Mouse (Mus musculus) T-cell, adult 2 months (primary cell): ENCODE results near the gene Il4.

ENCODE experiments used
- DNase-seq: peaks from one replicate; pipeline ENCODE4 v3.0.0; 2022; ENCODE audit warnings: low spot score

Il4 gene

GRCm38 (mm10) chr11:53624124-53624523, 5.7 kb upstream of the Il4 start:
- DNase-seq = no peak

DNA sequence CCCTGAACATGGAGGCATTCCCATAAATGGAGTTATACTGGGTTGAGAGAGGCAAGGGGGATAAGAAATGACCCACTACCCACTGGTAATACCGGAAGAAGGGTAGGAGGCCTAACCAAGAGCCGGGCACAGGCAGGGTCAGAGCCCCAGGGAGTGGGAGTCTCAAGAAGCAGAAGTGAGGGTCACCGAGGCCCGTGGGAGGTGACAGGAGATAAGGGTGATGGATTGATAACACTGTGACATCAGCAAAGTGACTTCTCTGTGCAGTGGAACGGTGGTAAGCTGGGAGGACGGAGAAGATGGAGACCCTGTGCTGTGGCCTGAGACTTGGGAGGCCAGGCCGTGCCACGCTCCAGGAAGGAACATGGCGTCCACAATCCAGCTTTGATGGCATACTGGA, 5.1 kb upstream of the Il4 start:
- DNase-seq = no peak

GRCm38 (mm10) chr11:53622440-53622806, 4.0 kb upstream of the Il4 start:
- no peak for DNase-seq

DNA sequence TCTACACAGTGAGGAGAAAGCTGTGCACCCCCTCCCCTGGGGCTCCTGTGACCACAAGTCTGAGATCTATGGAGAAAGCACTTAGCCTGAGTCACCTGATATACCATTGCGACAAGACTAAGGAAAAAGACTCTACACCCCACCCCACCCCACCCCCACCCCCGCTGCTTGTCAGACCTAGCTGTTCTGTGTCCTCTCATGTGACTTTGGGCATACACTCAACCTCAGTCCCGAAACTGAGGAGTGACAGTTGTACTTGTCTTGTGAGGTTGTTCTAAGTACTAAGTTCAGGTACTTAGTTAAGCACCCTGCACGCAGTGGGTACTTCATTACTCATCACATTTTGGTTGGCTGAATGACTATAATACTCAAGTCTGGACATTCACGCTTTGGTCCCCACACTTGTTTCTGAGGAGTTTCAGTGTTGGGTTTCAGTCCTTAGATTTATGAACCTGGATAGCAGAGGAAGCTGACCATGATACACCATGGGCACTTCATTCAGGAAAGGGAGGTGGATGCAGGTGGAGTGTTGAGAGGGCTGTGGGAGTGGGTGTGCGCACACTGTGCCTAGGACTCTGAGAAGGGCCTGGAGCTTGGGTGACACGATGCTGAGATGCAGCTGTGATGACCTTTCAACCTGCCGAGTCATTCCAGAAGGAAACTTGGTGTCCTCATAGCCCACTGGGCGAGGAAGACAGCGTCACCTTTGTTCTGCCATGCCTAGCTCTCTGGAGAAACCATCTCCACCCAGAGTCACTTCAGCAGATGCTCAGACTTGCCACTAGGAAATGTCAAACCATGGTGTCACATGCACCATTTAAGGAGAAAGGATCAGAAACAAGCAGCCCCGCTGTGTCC, 3.3 kb upstream of the Il4 start:
- no peak for DNase-seq

GRCm38 (mm10) chr11:53620094-53620493, 1.6 kb upstream of the Il4 start:
- no peak for DNase-seq

DNA sequence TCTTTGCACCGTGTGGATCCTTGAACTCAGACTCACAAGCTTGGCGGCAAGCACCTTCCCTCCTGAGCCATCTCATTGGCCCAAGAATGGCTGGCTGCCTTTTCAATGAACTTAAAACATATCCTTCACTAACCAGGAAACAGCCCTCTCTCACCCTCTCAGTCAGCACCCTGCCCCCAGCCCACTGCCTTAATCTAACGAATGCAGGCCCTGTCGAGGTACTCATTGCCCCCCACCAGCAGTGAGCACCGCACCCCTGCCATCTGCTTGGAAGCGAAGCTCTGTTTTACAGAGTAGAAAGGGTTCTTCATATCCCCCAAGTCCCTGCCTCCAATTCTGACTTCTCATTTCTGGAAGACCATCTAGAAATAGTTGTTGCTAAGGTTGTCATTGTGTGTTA, 959 bp upstream of the Il4 start:
- no peak for DNase-seq

DNA sequence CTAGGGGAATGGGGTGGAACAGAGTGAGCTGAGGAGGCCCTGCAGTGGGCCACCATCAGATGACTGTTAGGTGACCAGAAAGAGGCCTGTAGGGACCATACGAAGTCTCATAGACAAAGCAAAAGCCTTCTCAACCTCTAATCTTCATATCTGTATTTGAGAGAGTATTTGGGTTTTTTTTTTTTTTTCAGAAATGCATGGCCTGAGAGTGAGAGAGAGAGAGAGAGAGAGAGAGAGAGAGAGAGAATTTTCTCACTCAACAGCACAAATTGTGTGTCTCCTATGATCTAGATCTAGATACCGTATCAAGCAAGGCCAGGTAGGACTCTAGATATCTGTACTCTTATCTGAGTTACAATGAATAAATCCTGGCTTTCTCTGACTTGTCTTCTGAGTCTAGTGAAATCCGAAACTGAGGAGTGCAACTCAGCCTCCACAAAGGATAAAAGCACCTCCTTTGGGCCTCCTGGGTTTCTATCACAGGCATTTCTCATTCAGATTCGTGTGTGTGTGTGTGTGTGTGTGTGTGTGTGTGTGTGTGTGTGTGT, 833 bp downstream of the Il4 start:
- DNase-seq = no peak

DNA sequence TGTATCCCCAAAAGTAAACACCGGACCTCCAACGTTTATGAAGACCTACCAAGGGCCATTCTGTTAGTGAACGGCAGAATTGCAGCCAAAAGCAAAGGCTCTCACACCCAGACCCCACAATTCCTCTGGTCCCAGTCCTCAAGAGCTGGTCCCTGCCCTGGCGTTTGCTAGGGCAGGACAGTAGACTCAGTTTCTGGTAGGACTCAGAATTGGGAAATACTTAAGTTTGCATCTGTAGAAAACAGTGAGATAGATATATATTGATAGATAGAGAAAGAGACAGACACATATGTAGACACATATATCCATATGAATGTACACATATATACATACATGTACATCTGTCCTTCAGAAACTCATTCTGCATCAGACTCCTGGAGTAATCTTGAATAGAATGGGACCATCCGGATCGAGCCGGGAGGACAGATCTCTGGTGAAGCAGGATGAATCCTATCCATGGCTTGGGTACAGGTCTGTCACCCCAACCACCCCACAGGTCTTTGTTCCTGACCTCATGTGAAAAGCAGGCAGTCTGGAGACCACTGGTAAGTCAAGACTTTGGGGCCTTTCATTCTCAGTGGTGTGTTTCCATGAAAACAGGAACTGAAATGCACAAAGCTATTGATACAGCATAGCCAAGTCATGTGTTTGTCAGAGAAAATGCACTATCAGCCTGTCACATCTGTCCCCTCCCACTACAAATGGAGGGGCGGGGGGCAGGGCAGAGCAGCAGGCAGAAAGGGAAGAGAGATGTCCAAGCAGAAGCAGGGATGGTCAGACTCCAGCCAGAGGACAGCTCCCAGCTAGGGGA, 1.5 kb downstream of the Il4 start:
- DNase-seq = no peak

DNA sequence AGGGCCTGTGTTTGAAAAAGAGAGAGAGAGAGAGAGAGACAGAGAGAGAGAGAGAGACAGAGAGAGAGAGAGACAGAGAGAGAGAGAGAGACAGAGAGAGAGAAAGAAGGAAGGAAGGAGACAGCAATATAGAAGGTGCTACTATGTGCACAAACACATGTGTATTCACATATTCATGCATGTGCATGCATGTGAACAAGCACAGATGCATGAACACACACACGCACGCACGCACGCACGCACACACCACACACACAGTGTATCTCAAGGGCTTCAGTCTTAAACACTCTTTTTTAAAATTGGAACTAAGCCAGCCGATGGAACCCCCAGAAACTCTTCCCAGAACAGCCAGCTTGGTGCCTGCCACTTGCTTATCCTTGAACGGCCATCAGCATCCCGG, 2.9 kb downstream of the Il4 start:
- no peak for DNase-seq

GRCm38 (mm10) chr11:53615172-53615571, 3.3 kb downstream of the Il4 start:
- no peak for DNase-seq

- DNase-seq = peak; percentile 7
Observed at GRCm38 (mm10) chr11:53609672-53610071, 8.8 kb downstream of the Il4 start.

DNA sequence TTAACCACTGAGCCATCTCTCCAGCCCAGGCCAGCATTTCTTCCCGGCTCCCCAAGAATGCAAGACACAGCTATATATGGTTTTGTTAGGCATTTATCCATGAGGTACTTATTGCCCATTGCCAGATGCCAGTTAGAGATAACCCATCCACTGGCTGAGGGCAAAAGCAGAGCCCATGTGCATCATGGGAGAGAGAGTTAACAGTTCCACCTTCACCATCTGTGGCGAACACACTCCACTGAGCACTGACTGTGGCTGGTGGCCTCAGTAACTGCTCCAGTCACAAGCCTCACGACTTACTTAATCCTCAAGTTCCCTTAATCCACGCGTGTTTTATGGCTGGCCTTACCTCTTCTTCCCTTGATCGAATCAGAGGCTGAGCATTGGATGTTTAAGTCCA, 9.2 kb downstream of the Il4 start:
- no peak for DNase-seq

DNA sequence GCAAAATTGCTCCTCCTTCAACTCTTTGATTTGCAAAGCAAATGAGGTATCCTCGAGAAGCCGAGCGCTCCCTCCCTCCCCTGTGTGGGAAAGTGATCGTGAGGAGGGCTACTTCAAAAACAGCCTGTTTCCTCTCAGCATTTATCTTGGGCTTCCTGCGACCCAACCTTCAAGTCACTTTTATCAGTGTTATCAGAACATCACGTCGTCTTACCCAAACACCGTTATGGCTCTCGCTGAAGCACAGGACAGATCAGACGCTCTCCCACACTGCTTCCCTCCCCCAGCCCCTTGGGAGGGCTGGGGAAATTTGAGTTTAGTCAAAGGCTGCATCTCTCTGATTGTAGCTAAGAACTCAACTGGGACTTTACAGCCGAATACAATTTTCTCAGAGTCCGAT, 12.9 kb downstream of the Il4 start:
- DNase-seq = peak; percentile 3

GRCm38 (mm10) chr11:53604983-53605382, 13.5 kb downstream of the Il4 start:
- no peak for DNase-seq

DNA sequence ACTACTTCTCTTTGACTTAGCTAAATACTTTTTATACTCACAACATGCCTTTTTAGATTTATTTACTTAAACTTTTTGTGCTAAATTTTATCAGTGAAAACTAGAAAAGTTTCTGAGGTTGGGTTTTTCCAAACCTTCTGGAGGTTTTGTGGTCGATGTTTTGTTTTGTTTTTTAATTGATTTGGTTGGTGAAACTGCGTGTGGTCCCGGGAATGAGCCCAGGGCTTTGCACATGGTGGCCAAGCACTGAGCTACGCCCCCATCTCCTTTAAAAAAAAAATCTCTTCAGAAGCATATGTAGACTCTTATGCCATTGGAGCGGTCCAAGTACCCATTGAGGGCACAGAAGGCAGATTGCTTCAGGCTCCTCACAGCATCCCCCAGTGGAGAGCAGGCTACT, 27.4 kb downstream of the Il4 start:
- no peak for DNase-seq

DNA sequence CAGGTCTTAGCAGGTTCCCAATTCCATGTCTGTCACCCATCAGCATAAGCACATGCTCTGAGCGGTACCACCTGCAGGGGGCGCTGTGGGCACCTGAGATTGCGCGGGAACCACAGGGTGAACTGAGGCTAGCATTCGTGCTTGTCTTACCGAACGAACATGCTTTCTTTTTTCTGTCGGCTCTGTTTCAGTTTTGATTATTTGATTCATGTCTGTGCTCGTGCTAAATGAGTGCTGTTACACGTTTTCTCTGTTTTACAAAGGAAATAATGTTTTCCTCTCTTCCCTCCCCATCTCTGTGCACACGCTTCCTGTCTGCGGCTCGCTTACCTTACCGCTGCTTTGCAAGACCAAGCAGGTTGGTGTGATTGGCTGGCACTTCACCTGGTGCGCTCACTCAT, 28.1 kb downstream of the Il4 start:
- peak; percentile 69 for DNase-seq

- DNase-seq = no peak
Observed at GRCm38 (mm10) chr11:53588279-53588678, 30.2 kb downstream of the Il4 start.

DNA sequence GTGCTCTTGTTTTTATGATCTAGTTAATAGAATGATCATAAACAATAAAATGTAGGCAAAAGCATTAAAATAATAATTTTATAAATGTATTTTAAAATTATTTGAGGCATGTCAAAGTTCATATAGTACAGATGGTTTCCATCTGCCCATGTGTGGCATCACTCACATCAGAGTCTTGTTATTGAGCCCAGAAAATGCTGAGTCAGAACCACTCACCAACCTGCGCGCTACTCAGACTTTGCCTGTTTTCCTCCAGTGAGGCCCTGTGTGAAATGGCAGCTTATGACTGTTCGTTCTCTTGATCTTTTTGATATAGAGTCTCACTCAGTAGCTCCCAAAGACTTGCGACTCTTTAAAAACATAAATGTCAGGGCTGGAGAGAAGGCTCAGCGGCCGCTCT, 33.0 kb downstream of the Il4 start:
- DNase-seq = no peak

- DNase-seq = peak; percentile 7
Observed at GRCm38 (mm10) chr11:53584849-53585248, 33.6 kb downstream of the Il4 start.

- DNase-seq = no peak
Observed at GRCm38 (mm10) chr11:53583151-53583550, 35.3 kb downstream of the Il4 start.

- no peak for DNase-seq
Observed at GRCm38 (mm10) chr11:53580562-53580961, 37.9 kb downstream of the Il4 start.

GRCm38 (mm10) chr11:53567224-53568014, 51.0 kb downstream of the Il4 start, which contains the start of gene Kif3a:
Kif3a (plus strand) TSS chr11:53567379.
- DNase-seq = peak; percentile 92
